ENCODE assay signal across 17 mouse cellular contexts in genomic region chr1:62201686-62202257, GRCm38 (mm10).
DNase-seq lines count a peak whose midpoint lies in the region; ATAC-seq and TF ChIP-seq lines count a peak whose summit lies in the region.
"Had no signal": no experiment of that assay in that cellular context is flagged by ENCODE, and none has a peak within 500 bp of the region (broad histone marks: within the 10 kb centered on the region; RNA-seq: fewer than 3 reads in every experiment).

No protein-coding gene starts in this region.

- TF ChIP-seq EP300 in CH12.LX (IDR thresholded peaks at IDR 0.05; ENCODE audit: low read length): peak; percentile 71

- peak; percentile 40 for DNase-seq in CH12.LX (ENCODE audit: extremely low read depth)
- peak; percentile 18 for DNase-seq in induced T-regulatory cell, adult 2 months (ENCODE audit: low read depth)
- no peak for DNase-seq in left cerebral cortex, postnatal 25 days (ENCODE audit: low spot score in 2 of 2)
- DNase-seq: adrenal gland, adult 2 months; adrenal gland, adult 8-10 months; adrenal gland, postnatal 10 days; adrenal gland, postnatal 14 days; adrenal gland, postnatal 25 days; adrenal gland, postnatal 36 days; B cell, adult 2 months; cerebellum, adult 11 months; cerebellum, adult 11-12 months; cerebellum, adult 18-20 months; cerebellum, adult 2 months had no signal

- dilution Hi-C loops in CH12.LX (cut with MboI; ENCODE audit: extremely low pct_ligation_motif_present, extremely low pct_unique_long_range_greater_than_20kb, low sequenced_read_pairs): no loop called here

- no peak for TF ChIP-seq RAD21 in CH12.LX (IDR thresholded peaks at IDR 0.05; ENCODE audit: low read depth, low read length)

- WGBS in hindbrain, embryonic 16.5 days: 74% methylated on average over 2 of the region's 2 CpGs

- peak overlapping the region; percentile 75 for H3K27ac ChIP-seq in CH12.LX (ENCODE audit: insufficient read depth, low read depth)
- no peak overlapping the region for H3K27ac ChIP-seq in hindbrain, embryonic 16.5 days (ENCODE audit: low read depth, low read length)

- H3K4me3 ChIP-seq in CH12.LX (replicated peaks in 1 of 3; ENCODE audit: low read depth in 2 of 3, low read length in 2 of 3, poor library complexity in 1 of 3): no peak overlapping the region
- no peak overlapping the region for H3K4me3 ChIP-seq in hindbrain, embryonic 16.5 days (ENCODE audit: low read length)

- H3K36me3 ChIP-seq in CH12.LX (replicated peaks in 1 of 2; ENCODE audit: control insufficient read depth in 1 of 2, insufficient read depth in 1 of 2, low read length in 1 of 2): no peaks in the 10 kb centered on the region
- H3K36me3 ChIP-seq in hindbrain, embryonic 16.5 days (ENCODE audit: control insufficient read depth, insufficient read depth, low read length): no peaks in the 10 kb centered on the region
- H3K36me3 ChIP-seq: G1E had no signal

- no peaks in the 10 kb centered on the region for H3K79me2 ChIP-seq in CH12.LX (replicated peaks; ENCODE audit: control insufficient read depth, extremely low read depth, insufficient read depth, poor library complexity, severe bottlenecking)

- TF ChIP-seq CTCF in CH12.LX (conservative IDR thresholded peaks at IDR 0.05 in 1 of 2, IDR thresholded peaks at IDR 0.05 in 1 of 2; ENCODE audit: low read depth in 2 of 2, low read length in 2 of 2): no peak

- no peaks in the 10 kb centered on the region for H3K9me3 ChIP-seq in CH12.LX (replicated peaks; ENCODE audit: low read length)
- H3K9me3 ChIP-seq in hindbrain, embryonic 16.5 days (ENCODE audit: control insufficient read depth, low read length): no peaks in the 10 kb centered on the region
- H3K9me3 ChIP-seq: G1E had no signal

- ATAC-seq in hindbrain, embryonic 16.5 days: no peak
- ATAC-seq: Patski had no signal

- H3K27me3 ChIP-seq in CH12.LX (replicated peaks): no peaks in the 10 kb centered on the region
- no peaks in the 10 kb centered on the region for H3K27me3 ChIP-seq in hindbrain, embryonic 16.5 days (replicated peaks; ENCODE audit: control insufficient read depth, insufficient read depth, low read length)
- H3K27me3 ChIP-seq: Patski had no signal

- intact Hi-C loops in left cerebral cortex, postnatal 25 days (cut with DNase I): no loop called here

- H3K9ac ChIP-seq in CH12.LX (ENCODE audit: insufficient read depth, low read depth): peak overlapping the region; percentile 44; the same call in 1 of the 2 replicates
- H3K9ac ChIP-seq in hindbrain, embryonic 16.5 days (ENCODE audit: low read depth, low read length): no peak overlapping the region

- peak overlapping the region; percentile 93 for H3K4me2 ChIP-seq in CH12.LX (ENCODE audit: insufficient read depth, low read depth, poor library complexity, severe bottlenecking)
- H3K4me2 ChIP-seq in hindbrain, embryonic 16.5 days (ENCODE audit: low read length): no peak overlapping the region

- H3K4me1 ChIP-seq in CH12.LX (ENCODE audit: control insufficient read depth in 1 of 2, insufficient read depth in 2 of 2): peaks cover 12 to 39% of the 10 kb centered on the region in 2 experiments
- no peaks in the 10 kb centered on the region for H3K4me1 ChIP-seq in hindbrain, embryonic 16.5 days (ENCODE audit: control insufficient read depth, insufficient read depth, low read depth, low read length)

- no peak for TF ChIP-seq POLR2A in CH12.LX (IDR thresholded peaks at IDR 0.05; ENCODE audit: low read depth, low read length)

- in situ Hi-C loops in CH12.LX (cut with MboI; ENCODE audit: low pct_ligation_motif_present, low pct_unique_long_range_greater_than_20kb, low sequenced_read_pairs): no loop called here

TF ChIP-seq in CH12.LX, 34 proteins besides CTCF, POLR2A, EP300 and RAD21:
- TF ChIP-seq RCOR1 (conservative IDR thresholded peaks at IDR 0.05; ENCODE audit: low read depth, low read length): no peak
- TF ChIP-seq USF1 (IDR thresholded peaks at IDR 0.05; ENCODE audit: low read depth, low read length): no peak
- TF ChIP-seq USF2 (conservative IDR thresholded peaks at IDR 0.05; ENCODE audit: low read depth, low read length): no peak
- no peak for TF ChIP-seq NRF1 (IDR thresholded peaks at IDR 0.05; ENCODE audit: low read depth, low read length)
- no peak; the same call in 1 of the 2 replicates for TF ChIP-seq CHD2 (IDR thresholded peaks at IDR 0.05; ENCODE audit: low read length)
- TF ChIP-seq ZNF384 (IDR thresholded peaks at IDR 0.05; ENCODE audit: low read depth, low read length): 0 out of 2 replicates have a peak, but pooled peaks have one; percentile 55
- TF ChIP-seq MAFK (IDR thresholded peaks at IDR 0.05; ENCODE audit: insufficient replicate concordance, low read length): 0 out of 2 replicates have a peak, but pooled peaks have one; percentile 41
- no peak for TF ChIP-seq PAX5 (IDR thresholded peaks at IDR 0.05; ENCODE audit: low read length)
- no peak for TF ChIP-seq MAZ (IDR thresholded peaks at IDR 0.05; ENCODE audit: low read depth, low read length)
- peak; percentile 69 for TF ChIP-seq TCF12 (IDR thresholded peaks at IDR 0.05; ENCODE audit: low read depth, low read length)
- no peak for TF ChIP-seq SIN3A (IDR thresholded peaks at IDR 0.05; ENCODE audit: low read length)
- TF ChIP-seq JUND (conservative IDR thresholded peaks at IDR 0.05; ENCODE audit: low read depth, low read length): peak; percentile 61
- TF ChIP-seq SMC3 (IDR thresholded peaks at IDR 0.05; ENCODE audit: low read depth, low read length): no peak
- TF ChIP-seq TBP (conservative IDR thresholded peaks at IDR 0.05; ENCODE audit: low read depth, low read length): no peak
- TF ChIP-seq ZKSCAN1 (IDR thresholded peaks at IDR 0.05; ENCODE audit: borderline replicate concordance, low read depth, low read length): no peak
- TF ChIP-seq GABPA (IDR thresholded peaks at IDR 0.05; ENCODE audit: insufficient replicate concordance, low read depth, low read length): no peak
- no peak; the same call in 1 of the 2 replicates for TF ChIP-seq ZMIZ1 (IDR thresholded peaks at IDR 0.05; ENCODE audit: low read depth, low read length)
- TF ChIP-seq POLR2AphosphoS2 (IDR thresholded peaks at IDR 0.05; ENCODE audit: low read depth, low read length): no peak
- peak; percentile 40; the same call in 1 of the 2 replicates for TF ChIP-seq BHLHE40 (IDR thresholded peaks at IDR 0.05; ENCODE audit: low read depth, low read length)
- TF ChIP-seq CHD1 (IDR thresholded peaks at IDR 0.05; ENCODE audit: low read depth, low read length): 0 out of 2 replicates have a peak, but pooled peaks have one; percentile 15
- TF ChIP-seq MEF2A (IDR thresholded peaks at IDR 0.05; ENCODE audit: borderline replicate concordance, low read depth, low read length): peak; percentile 93
- TF ChIP-seq IRF4 (IDR thresholded peaks at IDR 0.05; ENCODE audit: low read depth, low read length): peak; percentile 80
- TF ChIP-seq NELFE (IDR thresholded peaks at IDR 0.05; ENCODE audit: low read depth, low read length): no peak
- no peak for TF ChIP-seq ZC3H11A (IDR thresholded peaks at IDR 0.05; ENCODE audit: low read depth, low read length)
- TF ChIP-seq MYC (IDR thresholded peaks at IDR 0.05; ENCODE audit: low read depth, low read length): no peak
- TF ChIP-seq ETS1 (conservative IDR thresholded peaks at IDR 0.05; ENCODE audit: low read depth, low read length): peak; percentile 85
- peak; percentile 62; the same call in 1 of the 2 replicates for TF ChIP-seq JUN (IDR thresholded peaks at IDR 0.05; ENCODE audit: insufficient read depth, low read depth, low read length)
- TF ChIP-seq HCFC1 (IDR thresholded peaks at IDR 0.05; ENCODE audit: low read depth, low read length): no peak
- no peak; the same call in 1 of the 2 replicates for TF ChIP-seq ELF1 (IDR thresholded peaks at IDR 0.05; ENCODE audit: low read depth, low read length)
- no peak for TF ChIP-seq UBTF (IDR thresholded peaks at IDR 0.05; ENCODE audit: low read depth, low read length)
- no peak for TF ChIP-seq KAT2A (IDR thresholded peaks at IDR 0.05; ENCODE audit: insufficient replicate concordance, low read length)
- TF ChIP-seq MAX (IDR thresholded peaks at IDR 0.05; ENCODE audit: low read length): no peak
- no peak; the same call in 1 of the 2 replicates for TF ChIP-seq MXI1 (IDR thresholded peaks at IDR 0.05; ENCODE audit: low read depth, low read length)
- no peak for TF ChIP-seq E2F4 (IDR thresholded peaks at IDR 0.05; ENCODE audit: insufficient replicate concordance, low read depth, low read length)
TF ChIP-seq in CH12.LX: peak in this region for 10.

Comparison
In these comparisons a context has a peak if more than half of its experiments do, and no peak if none do; other contexts are left out.
1. DNase-seq: peak in CH12.LX (single experiment) and induced T-regulatory cell, adult 2 months (single experiment); none in left cerebral cortex, postnatal 25 days (0 of 2).